Mouse (Mus musculus): ENCODE data around the gene Agbl4.

Agbl4 gene

DNA sequence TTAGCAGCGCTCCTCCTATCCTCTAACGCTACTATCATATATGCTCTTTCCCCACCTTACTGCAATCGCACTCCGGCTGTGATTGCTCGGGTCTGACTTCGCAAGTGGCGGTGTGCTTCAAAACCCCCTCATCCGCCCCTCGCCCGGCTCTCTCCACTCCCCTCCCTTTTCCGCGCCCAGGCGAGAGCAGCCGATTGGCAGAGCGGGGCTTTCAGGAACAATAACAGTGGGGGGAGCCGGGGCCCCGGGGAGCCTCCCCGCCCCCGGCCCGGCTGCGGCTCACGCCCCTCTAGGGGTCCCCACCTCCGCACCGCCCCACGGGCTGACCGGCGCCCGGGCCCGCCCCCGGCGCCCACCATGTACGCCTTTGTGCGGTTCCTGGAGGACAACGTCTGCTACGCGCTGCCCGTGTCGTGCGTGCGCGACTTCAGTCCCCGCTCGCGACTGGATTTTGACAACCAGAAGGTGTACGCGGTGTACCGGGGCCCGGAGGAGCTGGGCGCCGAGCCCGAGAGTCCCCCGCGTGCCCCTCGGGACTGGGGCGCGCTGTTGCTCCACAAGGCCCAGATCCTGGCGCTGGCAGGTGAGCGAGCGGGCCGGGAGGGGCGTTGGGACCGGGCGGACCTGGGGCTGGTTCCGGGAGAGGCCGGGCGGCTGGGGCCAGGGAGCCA is 1017.5 kb downstream of the Agbl4 start, which contains the start of gene Bend5:
TSS of gene Bend5 (plus strand) at position 189 of the 671 bp plus-strand sequence.
- WGBS: 1% methylated on average over 66 of the region's 66 CpGs

DNA sequence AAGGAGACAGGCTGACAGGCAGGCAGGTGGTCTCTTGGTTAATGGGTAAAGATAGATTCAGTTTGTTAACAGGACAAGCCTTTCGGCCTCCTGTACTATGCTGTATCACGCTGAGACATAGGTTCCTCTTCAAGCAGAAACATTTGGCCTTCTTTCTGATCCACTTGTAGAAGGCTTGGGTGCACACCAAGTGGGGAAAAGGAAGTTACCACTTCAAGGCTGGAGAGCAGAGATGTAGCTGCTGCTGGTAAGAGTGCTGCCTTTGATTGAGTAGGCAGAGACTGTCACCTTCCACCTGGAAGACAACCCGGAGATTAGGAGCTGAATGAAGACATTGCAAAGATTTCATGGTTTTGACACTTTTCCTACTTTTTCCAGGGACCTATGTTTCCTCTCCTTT is 1018.7 kb downstream of the Agbl4 start:
- 68% methylated on average over 3 of the region's 3 CpGs for WGBS

- WGBS: 78% methylated on average over 3 of the region's 3 CpGs
These were observed 1019.1 kb downstream of the Agbl4 start for GRCm38 (mm10) chr4:111416551-111416950.

- 88% methylated on average over 5 of the region's 5 CpGs for whole genome bisulfite sequencing
These were observed 1020.3 kb downstream of the Agbl4 start for GRCm38 (mm10) chr4:111417716-111418115.

GRCm38 (mm10) chr4:111419476-111419875 is 1022.0 kb downstream of the Agbl4 start:
- WGBS: 93% methylated on average over 1 of the region's 1 CpGs

GRCm38 (mm10) chr4:111420031-111420430 is 1022.6 kb downstream of the Agbl4 start:
- 52% methylated on average over 3 of the region's 3 CpGs for WGBS

- WGBS: 90% methylated on average over 4 of the region's 4 CpGs
These were observed 1023.5 kb downstream of the Agbl4 start for GRCm38 (mm10) chr4:111420955-111421354.

- 52% methylated on average over 6 of the region's 6 CpGs for WGBS
These were observed 1024.3 kb downstream of the Agbl4 start for GRCm38 (mm10) chr4:111421785-111422184.

- WGBS: 69% methylated on average over 1 of the region's 1 CpGs
These were observed 1027.0 kb downstream of the Agbl4 start for GRCm38 (mm10) chr4:111424371-111424950.

DNA sequence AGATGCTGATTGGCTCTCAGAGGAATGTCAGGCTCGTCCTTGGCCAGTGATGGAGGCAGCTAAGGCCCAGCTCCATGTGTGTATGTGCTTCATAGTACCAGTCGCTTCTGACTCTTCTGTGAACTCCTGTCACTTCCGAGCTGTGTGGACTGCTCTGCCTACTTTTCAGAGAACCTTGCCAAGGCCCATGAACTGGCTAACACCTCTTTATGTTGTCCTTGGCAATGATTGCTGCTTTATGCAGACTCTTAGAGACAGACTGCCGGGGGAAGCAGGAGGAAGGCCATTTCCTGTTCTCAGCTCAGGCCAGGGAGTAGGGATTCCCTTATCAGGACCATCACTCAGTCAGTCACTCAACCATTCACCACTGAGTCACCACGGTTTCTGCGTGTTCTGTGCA is 1027.7 kb downstream of the Agbl4 start:
- WGBS: 69% methylated on average over 6 of the region's 6 CpGs

DNA sequence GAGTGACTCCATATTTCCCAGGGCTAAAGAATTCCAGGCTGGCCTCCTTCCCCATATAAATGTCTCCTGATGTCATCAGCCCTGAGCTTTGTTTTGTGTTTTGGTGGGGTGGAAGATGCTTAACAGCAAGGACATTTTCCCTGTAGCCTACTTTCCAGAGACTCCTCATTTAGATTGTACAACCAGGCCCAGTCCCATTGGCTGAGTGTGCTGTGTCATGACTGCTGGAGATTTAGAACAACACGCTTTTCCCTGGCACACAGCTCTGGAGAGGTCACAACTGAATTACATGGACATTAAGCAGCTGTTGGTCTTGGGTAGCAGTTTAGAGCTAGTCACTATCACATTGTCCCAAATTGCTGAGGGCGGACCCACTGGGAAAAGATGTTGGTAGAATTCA is 1033.7 kb downstream of the Agbl4 start:
- 94% methylated on average over 2 of the region's 2 CpGs for WGBS

DNA sequence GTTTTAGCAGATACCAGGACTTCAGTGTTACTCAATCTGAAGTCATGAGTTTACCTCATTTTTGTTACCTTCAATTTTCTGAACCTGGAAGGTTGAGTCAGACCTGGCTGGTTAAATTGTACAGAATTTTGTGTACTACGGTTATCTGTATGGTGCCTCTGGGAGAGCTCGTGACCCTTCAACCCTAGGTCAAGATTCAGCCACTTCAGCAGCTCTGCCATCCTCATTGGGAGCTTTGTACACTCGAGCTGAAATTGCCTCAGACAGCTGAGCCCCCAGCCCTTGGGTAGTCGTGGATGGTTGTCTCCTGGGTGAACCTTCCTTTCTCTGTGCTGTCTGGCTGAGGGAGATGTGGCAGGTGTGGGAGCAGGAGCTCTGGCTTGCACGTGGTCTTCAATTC is 1034.6 kb downstream of the Agbl4 start:
- WGBS: 69% methylated on average over 5 of the region's 5 CpGs

- WGBS: 56% methylated on average over 5 of the region's 5 CpGs
These were observed 1035.0 kb downstream of the Agbl4 start for GRCm38 (mm10) chr4:111432417-111432816.

DNA sequence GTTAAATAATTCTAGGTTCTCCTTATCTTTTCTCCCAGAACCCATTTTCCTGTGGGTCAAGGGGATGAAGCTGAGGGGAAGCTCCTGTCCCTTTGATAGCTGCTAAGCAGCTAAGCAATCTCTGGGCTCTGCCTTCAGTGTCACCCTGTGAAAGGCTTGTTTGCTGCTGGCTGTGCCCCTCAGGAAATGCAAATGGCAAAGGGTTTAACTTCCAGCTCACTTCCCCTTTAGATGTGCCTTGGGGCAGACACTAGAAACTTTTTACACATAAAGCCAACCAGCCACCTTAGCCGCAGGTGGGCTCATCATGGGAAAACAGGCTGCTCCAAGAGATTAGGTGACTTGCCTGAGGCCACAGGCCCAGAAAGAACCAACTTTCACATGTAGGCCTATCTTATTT is 1044.2 kb downstream of the Agbl4 start:
- WGBS: 88% methylated on average over 1 of the region's 1 CpGs

DNA sequence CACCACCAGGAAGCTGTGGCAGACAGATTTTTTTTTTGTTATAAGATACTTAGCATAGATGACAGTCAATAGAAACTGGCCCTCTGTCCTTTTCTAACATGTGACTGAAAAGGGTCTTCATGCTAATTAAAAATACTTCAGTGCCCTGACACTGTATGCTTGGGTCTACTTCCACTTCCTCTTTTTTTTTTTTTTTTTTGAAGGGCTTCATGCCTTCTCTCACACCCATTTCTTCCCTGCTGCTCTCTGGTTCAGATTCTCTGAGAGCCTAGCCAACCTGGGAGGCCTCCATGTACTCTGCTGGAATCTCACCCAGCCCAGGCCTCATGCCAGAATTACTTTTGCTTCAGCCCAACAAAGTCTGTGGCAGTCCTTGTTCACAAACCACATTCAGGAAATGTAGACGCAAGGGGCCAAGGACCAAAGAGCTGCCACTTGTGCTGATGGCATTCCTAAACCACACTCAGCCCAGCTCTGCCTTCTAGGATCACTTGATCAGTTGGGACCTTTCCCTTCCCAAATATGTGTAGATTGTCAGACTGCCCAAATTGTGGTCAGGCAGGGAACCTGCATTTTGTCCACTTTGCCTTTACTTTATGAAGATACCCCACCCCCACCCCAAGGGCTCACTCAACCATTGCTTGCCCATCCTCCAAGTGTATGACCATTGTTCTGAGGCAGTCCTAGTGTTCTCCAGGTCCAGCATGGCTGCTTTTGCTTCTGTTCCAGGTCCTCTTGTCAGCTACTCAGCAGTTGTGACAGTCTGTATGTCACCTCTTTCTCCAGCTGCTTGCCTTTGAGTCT is 1045.2 kb downstream of the Agbl4 start:
- 34% methylated on average over 1 of the region's 1 CpGs for WGBS

DNA sequence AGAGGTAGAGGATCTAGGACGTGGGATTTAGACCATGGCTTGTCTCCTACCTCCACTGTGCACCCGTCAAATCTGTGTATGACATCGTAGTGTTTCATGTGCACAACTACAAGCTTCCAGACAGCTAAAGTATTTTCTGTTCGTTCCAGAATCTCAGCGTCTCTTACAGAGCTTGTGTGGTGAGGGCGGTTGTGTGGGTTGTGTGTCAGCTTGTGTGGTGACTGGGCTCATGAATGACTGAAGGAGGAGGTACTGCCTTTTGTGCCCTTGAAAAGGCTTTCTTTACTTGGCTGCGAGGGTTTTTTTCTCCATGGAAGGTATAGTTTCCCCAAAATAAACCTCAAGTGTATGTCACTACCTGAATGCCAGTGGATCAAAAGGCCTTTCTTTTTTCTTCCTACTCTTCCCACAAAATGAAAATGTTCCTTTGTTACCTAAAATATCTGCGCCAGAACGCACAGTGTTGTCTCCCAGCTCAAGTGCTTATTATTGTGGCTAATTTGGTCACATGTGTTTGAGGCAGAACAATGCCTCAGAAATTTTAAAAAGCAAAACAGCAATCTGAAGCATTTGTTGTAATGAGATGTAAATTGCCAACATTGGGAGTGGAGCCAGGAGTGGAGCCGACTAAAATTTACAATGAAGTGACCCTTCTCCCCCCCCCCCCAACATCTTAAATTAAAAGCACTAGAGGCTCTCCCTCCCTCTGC is 1046.6 kb downstream of the Agbl4 start:
- 29% methylated on average over 10 of the region's 10 CpGs for WGBS

DNA sequence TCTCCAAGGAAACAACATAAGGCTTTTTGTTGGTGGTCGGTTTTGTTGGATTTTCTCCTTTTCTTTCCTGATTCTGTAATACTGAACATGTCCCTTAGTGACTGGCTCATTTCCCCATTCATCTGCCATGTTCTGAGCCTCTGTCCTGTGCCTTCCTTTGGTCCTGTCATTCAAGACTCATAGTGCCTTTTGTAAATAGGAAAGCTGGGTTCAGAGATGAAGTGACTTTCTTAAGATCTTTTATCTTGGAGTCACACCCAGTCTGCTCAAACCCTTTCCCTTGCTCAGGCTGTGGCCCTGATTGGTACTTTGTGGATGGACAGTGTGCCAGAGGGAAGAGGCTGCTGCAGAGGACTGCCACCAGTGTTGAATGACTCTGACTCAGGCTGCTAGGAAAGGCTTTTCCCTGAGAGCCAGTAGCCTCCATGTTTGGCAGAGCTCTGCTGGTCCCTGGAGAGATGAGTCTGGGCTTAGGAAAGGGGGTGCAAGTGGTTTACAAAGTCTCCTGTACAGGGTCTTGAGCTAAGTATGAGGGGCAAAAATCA is 1047.2 kb downstream of the Agbl4 start:
- WGBS: 42% methylated on average over 1 of the region's 1 CpGs

GRCm38 (mm10) chr4:111447918-111448317 is 1050.5 kb downstream of the Agbl4 start:
- 58% methylated on average over 3 of the region's 3 CpGs for WGBS

DNA sequence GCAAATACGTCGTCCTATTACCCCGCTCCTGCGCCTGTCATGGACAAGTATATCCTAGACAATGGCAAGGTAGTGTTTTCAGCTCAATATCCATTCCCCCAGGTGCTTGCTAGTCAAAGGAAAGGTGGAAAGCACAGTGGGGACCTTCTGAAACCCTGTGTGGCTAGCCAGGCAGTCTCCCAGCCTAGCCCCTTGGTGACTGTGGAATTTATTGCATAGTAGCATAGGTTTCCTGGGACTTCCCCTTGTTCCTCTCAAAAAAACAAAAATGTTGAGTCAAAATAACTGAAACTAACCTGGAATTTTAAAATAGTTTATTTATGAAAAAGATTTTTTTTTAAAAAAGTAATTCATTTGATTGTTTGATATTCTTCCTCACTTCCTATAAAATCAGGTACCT is 1051.1 kb downstream of the Agbl4 start:
- WGBS: 99% methylated on average over 4 of the region's 4 CpGs

DNA sequence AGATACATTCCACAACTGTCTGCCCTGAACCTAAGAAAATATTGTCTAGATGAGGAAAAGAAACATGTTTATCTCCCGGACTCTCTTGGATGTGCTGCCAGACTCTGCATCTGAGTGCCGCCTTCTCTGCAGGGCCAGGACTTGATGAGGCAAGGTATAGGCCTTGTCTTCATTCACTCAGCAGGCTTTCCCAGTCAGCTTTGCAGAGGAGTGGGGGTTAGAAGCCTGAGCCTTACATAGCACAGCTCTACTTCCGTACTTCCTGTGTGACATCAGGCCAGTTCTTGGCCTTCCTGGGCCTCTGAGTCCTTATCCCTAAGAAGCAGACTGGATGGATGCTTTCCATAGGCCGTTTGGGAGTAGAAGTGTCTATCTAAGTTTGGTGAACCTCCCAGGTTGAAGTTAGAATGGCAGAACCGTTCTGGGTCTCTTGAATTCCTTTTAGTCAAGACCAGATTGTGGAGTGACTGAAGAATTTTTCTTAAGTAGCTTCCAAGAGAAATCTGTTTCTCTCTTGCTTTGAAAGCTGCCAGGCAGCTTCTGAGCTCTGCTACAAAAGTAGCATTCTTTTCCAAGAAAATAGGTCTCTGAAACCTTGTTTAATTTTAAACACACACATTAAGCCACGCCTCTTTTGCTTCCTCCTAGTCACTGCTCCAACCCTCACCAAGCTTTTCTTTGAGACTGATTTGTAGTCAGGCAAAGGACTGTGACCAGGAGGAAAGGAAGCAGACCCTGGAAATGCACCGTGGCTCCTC is 1052.2 kb downstream of the Agbl4 start:
- 43% methylated on average over 7 of the region's 7 CpGs for WGBS

- WGBS: 85% methylated on average over 7 of the region's 7 CpGs
These were observed 1053.9 kb downstream of the Agbl4 start for GRCm38 (mm10) chr4:111451283-111451918.

Measured in cerebral cortex, adult 2 months (tissue).